Mouse (Mus musculus) midbrain, postnatal 0 days (tissue): ENCODE data around the gene Ifnk. TPM values are rescaled to one million over a fixed set of nuclear protein-coding genes. Genes with fewer than 3 reads are reported as not detected.
A peak's percentile ranks its signal among the peaks of the same experiment; 100 is the strongest.

Experiments used
- ATAC-seq: fragments of 200-750 bp; cut with Nextera tagmentation; 2 replicates; pipeline ENCODE4 v1.8.0; 2017; ENCODE audit warnings: moderate number of reproducible peaks, mild to moderate bottlenecking, moderate TSS enrichment, moderate library complexity; ENCODE audit not compliant: low FRiP score
- DNase-seq: peaks from one replicate; pipeline ENCODE4 v3.0.0-alpha.2; 2015; ENCODE audit warnings: low spot score
- H3K27ac ChIP-seq: fragments of 300-500 bp; sonication (generic); 2 replicates; pipeline ENCODE4 v1.5.1; 2014; ENCODE audit warnings: low read depth, mild to moderate bottlenecking, low read length, mixed read lengths
- H3K27me3 ChIP-seq: fragments of 300-500 bp; sonication (generic); 2 replicates; pipeline ENCODE4 v1.6.1; 2014; ENCODE audit warnings: low read length, control low read depth, mixed read lengths; ENCODE audit not compliant: insufficient read depth
- H3K36me3 ChIP-seq: fragments of 300-500 bp; sonication (generic); 2 replicates; pipeline ENCODE4 v1.6.1; 2014; ENCODE audit warnings: low read length, control low read depth, mixed read lengths; ENCODE audit not compliant: insufficient read depth
- H3K4me1 ChIP-seq: fragments of 300-500 bp; sonication (generic); 2 replicates; pipeline ENCODE4 v1.6.1; 2014; ENCODE audit warnings: mild to moderate bottlenecking, control low read depth, antibody characterized with exemption, low read length, mixed read lengths; ENCODE audit not compliant: insufficient read depth
- H3K4me2 ChIP-seq: fragments of 300-500 bp; sonication (generic); 2 replicates; pipeline ENCODE4 v1.6.1; 2014; ENCODE audit warnings: low read depth, mild to moderate bottlenecking, low read length, mixed read lengths; ENCODE audit not compliant: poor library complexity, severe bottlenecking
- H3K4me3 ChIP-seq: fragments of 300-500 bp; sonication (generic); 2 replicates; pipeline ENCODE4 v1.5.1; 2014; ENCODE audit warnings: low read depth, mild to moderate bottlenecking, low read length, moderate library complexity
- H3K9ac ChIP-seq: fragments of 300-500 bp; sonication (generic); replicated peaks from 2 replicates; pipeline ENCODE4 v1.6.1; 2014; ENCODE audit warnings: mild to moderate bottlenecking, low read length, moderate library complexity, mixed read lengths; ENCODE audit not compliant: poor library complexity, severe bottlenecking
- H3K9me3 ChIP-seq: fragments of 300-500 bp; sonication (generic); 2 replicates; pipeline ENCODE4 v1.6.1; 2016; ENCODE audit warnings: low read length, control low read depth
- CTCF ChIP-seq: IDR thresholded peaks from 2 replicates; pipeline ENCODE4 v1.5.1; 2016; ENCODE audit warnings: antibody characterized with exemption, mild to moderate bottlenecking
- WGBS: fragments of 180-500 bp; shearing (Covaris S2); extraction: QIAGEN DNeasy Blood & Tissue Kit; methylation state at CpG from one replicate; pipeline ENCODE4 v1.1.7; 2014; 5-methylcytosine and 5-hydroxymethylcytosine counted together
- polyA plus RNA-seq: library from polyadenylated mRNA; unstranded; fragments of >200 nt; fragmentation: Nextera tagmentation; extraction: Ambion mirVana; gene quantifications from 2 replicates; pipeline ENCODE4 v1.2.1, GENCODE M21; 2015
- total RNA-seq: library from RNA; depleted of rRNA; stranded (reverse); fragments of >200 nt; gene quantifications from 2 replicates; pipeline ENCODE4 v1.2.3, GENCODE M21; 2014

Gene Ifnk
- total and polyA plus RNA-seq, 2 experiments from 2014 or later = not detected

GRCm38 (mm10) chr4:35117144-35117543 is 34.7 kb upstream of the Ifnk start:
- Histone ChIP-seq H3K27ac (no peak overlapping the region), H3K36me3 (no peaks in the 10 kb centered on the region), H3K9me3 (no peaks in the 10 kb centered on the region), H3K9ac (no peak overlapping the region), H3K4me1 (no peaks in the 10 kb centered on the region; the same call in 1 of the 2 replicates), H3K4me2 (no peak overlapping the region), H3K4me3 (no peak overlapping the region), H3K27me3 (no peaks in the 10 kb centered on the region)
- WGBS = 96% methylated on average over 3 of the region's 3 CpGs
- ATAC-seq (no peak), DNase-seq (no peak)
- no peak for TF ChIP-seq CTCF

GRCm38 (mm10) chr4:35118851-35119250 is 33.0 kb upstream of the Ifnk start:
- no peak for TF ChIP-seq CTCF
- H3K4me3 ChIP-seq = no peak overlapping the region

GRCm38 (mm10) chr4:35120159-35120558 is 31.7 kb upstream of the Ifnk start:
- Histone ChIP-seq H3K36me3 (no peaks in the 10 kb centered on the region), H3K9me3 (no peaks in the 10 kb centered on the region), H3K4me2 (no peak overlapping the region), H3K9ac (no peak overlapping the region), H3K27ac (no peak overlapping the region), H3K4me1 (no peaks in the 10 kb centered on the region; the same call in 1 of the 2 replicates), H3K4me3 (no peak overlapping the region), H3K27me3 (no peaks in the 10 kb centered on the region)
- TF ChIP-seq CTCF = no peak
- WGBS = 66% methylated on average over 4 of the region's 4 CpGs
- DNase-seq = no peak
- no peak for ATAC-seq

More at GRCm38 (mm10) chr4:35118851-35119250, 33.0 kb upstream of the Ifnk start:
- no peak for DNase-seq
- H3K9ac ChIP-seq = no peak overlapping the region
- no peaks in the 10 kb centered on the region; the same call in 1 of the 2 replicates for H3K4me1 ChIP-seq
- no peaks in the 10 kb centered on the region for H3K27me3 ChIP-seq
- no peak for ATAC-seq
- H3K9me3 ChIP-seq = no peaks in the 10 kb centered on the region
- H3K27ac ChIP-seq = no peak overlapping the region
- WGBS = 87% methylated on average over 2 of the region's 2 CpGs
- no peak overlapping the region for H3K4me2 ChIP-seq
- H3K36me3 ChIP-seq = no peaks in the 10 kb centered on the region

GRCm38 (mm10) chr4:35120575-35120974 is 31.3 kb upstream of the Ifnk start:
- WGBS = 84% methylated on average over 8 of the region's 8 CpGs
- no peaks in the 10 kb centered on the region for H3K36me3 ChIP-seq
- peaks cover 3% of the 10 kb centered on the region; the same call in 1 of the 2 replicates for H3K4me1 ChIP-seq
- H3K4me3 ChIP-seq = no peak overlapping the region
- ATAC-seq (no peak), DNase-seq (no peak)
- no peak overlapping the region for H3K4me2 ChIP-seq
- H3K27me3 ChIP-seq = no peaks in the 10 kb centered on the region
- H3K9ac ChIP-seq = no peak overlapping the region
- no peaks in the 10 kb centered on the region for H3K9me3 ChIP-seq
- no peak overlapping the region for H3K27ac ChIP-seq
- TF ChIP-seq CTCF = no peak

- Histone ChIP-seq H3K4me3 (no peak overlapping the region), H3K36me3 (no peaks in the 10 kb centered on the region), H3K4me2 (0 out of 2 replicates have a peak overlapping the region, but pooled peaks have one; percentile 20), H3K27me3 (no peaks in the 10 kb centered on the region), H3K27ac (no peak overlapping the region), H3K9ac (0 out of 2 replicates have a peak overlapping the region, but pooled peaks have one; percentile 33), H3K9me3 (no peaks in the 10 kb centered on the region), H3K4me1 (peaks cover 3% of the 10 kb centered on the region; the same call in 1 of the 2 replicates)
- no peak for TF ChIP-seq CTCF
- WGBS = 28% methylated on average over 12 of the region's 12 CpGs
- no peak for DNase-seq
- no peak for ATAC-seq
Measured at GRCm38 (mm10) chr4:35121060-35121459, 30.8 kb upstream of the Ifnk start.

GRCm38 (mm10) chr4:35123087-35123486 is 28.8 kb upstream of the Ifnk start:
- no peaks in the 10 kb centered on the region for H3K27me3 ChIP-seq

More at GRCm38 (mm10) chr4:35123087-35123486, 28.8 kb upstream of the Ifnk start:
- WGBS = 79% methylated on average over 5 of the region's 5 CpGs
- no peak overlapping the region for H3K4me2 ChIP-seq
- no peaks in the 10 kb centered on the region for H3K9me3 ChIP-seq
- no peak for TF ChIP-seq CTCF
- DNase-seq (no peak), ATAC-seq (no peak)
- no peak overlapping the region for H3K9ac ChIP-seq
- peaks cover 3% of the 10 kb centered on the region; the same call in 1 of the 2 replicates for H3K4me1 ChIP-seq
- H3K4me3 ChIP-seq = no peak overlapping the region
- H3K27ac ChIP-seq = no peak overlapping the region
- H3K36me3 ChIP-seq = no peaks in the 10 kb centered on the region
